Mouse (Mus musculus) neural tube, embryonic 12.5 days (tissue): ENCODE data around the gene Cacnb3. TPM values are rescaled to one million over a fixed set of nuclear protein-coding genes. Genes with fewer than 3 reads are reported as not detected.
A peak's percentile ranks its signal among the peaks of the same experiment; 100 is the strongest.

Experiments
- ATAC-seq: fragments of 200-750 bp; cut with Nextera tagmentation; 2 replicates; pipeline ENCODE4 v1.8.0; 2017; ENCODE audit warnings: low read depth, mild to moderate bottlenecking, moderate TSS enrichment, moderate library complexity; ENCODE audit not compliant: low FRiP score
- H3K27ac ChIP-seq: fragments of 300-500 bp; sonication (generic); 2 replicates; pipeline ENCODE4 v1.5.1; 2016
- H3K27me3 ChIP-seq: fragments of 300-500 bp; sonication (generic); replicated peaks from 2 replicates; pipeline ENCODE4 v1.6.1; 2016; ENCODE audit warnings: mild to moderate bottlenecking
- H3K36me3 ChIP-seq: fragments of 300-500 bp; sonication (generic); 2 replicates; pipeline ENCODE4 v1.6.1; 2016; ENCODE audit warnings: mild to moderate bottlenecking
- H3K4me1 ChIP-seq: fragments of 300-500 bp; sonication (generic); 2 replicates; pipeline ENCODE4 v1.6.1; 2016
- H3K4me2 ChIP-seq: fragments of 300-500 bp; sonication (generic); replicated peaks from 2 replicates; pipeline ENCODE4 v1.6.1; 2016; ENCODE audit warnings: mild to moderate bottlenecking
- H3K4me3 ChIP-seq: fragments of 300-500 bp; sonication (generic); 2 replicates; pipeline ENCODE4 v1.5.1; 2016
- H3K9ac ChIP-seq: fragments of 300-500 bp; sonication (generic); 2 replicates; pipeline ENCODE4 v1.6.1; 2016; ENCODE audit warnings: mild to moderate bottlenecking
- H3K9me3 ChIP-seq: fragments of 300-500 bp; sonication (generic); 2 replicates; pipeline ENCODE4 v1.6.1; 2016; ENCODE audit warnings: mild to moderate bottlenecking
- WGBS: fragments of 180-500 bp; shearing (Covaris S2); methylation state at CpG from one replicate; pipeline ENCODE4 v1.1.7; 2016; 5-methylcytosine and 5-hydroxymethylcytosine counted together
- polyA plus RNA-seq: library from polyadenylated mRNA; unstranded; fragments of >200 nt; fragmentation: Nextera tagmentation; extraction: Ambion mirVana; gene quantifications from 2 replicates; pipeline ENCODE4 v1.2.1, GENCODE M21; 2016

Cacnb3 gene
- polyA plus RNA-seq, 1 experiment from 2014 or later = 127 TPM

DNA sequence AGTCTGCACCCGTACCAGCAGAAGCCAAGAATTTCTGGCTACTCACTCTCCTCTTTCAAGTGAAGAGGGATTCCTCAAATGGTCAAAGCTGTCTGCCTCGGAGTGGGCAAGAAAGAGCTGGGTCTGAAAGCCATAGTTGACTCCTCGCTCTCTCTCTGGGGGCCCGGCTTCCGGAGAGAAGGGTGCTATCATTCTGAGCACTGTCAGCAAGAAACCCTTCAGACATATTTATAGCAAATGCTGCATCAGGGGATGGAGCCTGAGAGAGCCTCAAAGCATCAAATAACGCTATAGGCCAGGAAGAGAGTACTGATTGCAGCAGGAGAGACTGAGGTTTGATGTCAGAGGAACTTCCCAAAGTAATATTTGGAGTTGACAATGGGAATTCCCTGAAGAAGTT, 1.2 kb upstream of the Cacnb3 start:
- Histone ChIP-seq H3K9me3 (no peaks in the 10 kb centered on the region), H3K27me3 (peaks cover 33% of the 10 kb centered on the region), H3K4me3 (no peak overlapping the region), H3K27ac (no peak overlapping the region), H3K4me2 (peak overlapping the region; percentile 53), H3K9ac (no peak overlapping the region), H3K36me3 (no peaks in the 10 kb centered on the region), H3K4me1 (peaks cover 48% of the 10 kb centered on the region)
- WGBS = 44% methylated on average over 6 of the region's 6 CpGs
- no peak for ATAC-seq

DNA sequence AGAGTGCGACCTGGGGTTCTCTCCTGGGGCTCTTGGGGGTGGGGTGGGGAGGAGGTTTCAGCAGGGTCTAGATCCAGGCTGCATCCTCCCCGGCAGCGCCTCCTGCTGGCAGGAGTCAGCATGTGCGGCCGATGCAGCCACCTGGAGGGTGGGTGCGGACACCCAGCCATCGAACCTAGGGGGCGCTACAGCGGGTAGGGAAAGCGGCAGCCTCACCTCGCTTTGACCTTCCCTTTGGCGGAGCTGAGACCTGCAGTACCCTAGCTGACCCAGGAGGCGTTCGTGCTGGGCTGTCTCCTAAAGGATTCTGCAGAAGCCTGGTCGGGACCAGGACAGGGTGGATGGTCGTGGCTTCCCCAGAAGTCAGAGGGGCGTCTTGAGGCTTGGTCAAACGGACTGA, 853 bp downstream of the Cacnb3 start:
- WGBS = 1% methylated on average over 18 of the region's 18 CpGs
- Histone ChIP-seq H3K9me3 (no peaks in the 10 kb centered on the region), H3K4me1 (peaks cover 65% of the 10 kb centered on the region), H3K4me2 (peak overlapping the region; percentile 81), H3K27me3 (peaks cover 41% of the 10 kb centered on the region), H3K4me3 (peak overlapping the region; percentile 88; the same call in 1 of the 2 replicates), H3K36me3 (no peaks in the 10 kb centered on the region), H3K27ac (no peak overlapping the region), H3K9ac (peak overlapping the region; percentile 92)
- 0 out of 2 replicates have a peak, but pooled peaks have one; percentile 21 for ATAC-seq

DNA sequence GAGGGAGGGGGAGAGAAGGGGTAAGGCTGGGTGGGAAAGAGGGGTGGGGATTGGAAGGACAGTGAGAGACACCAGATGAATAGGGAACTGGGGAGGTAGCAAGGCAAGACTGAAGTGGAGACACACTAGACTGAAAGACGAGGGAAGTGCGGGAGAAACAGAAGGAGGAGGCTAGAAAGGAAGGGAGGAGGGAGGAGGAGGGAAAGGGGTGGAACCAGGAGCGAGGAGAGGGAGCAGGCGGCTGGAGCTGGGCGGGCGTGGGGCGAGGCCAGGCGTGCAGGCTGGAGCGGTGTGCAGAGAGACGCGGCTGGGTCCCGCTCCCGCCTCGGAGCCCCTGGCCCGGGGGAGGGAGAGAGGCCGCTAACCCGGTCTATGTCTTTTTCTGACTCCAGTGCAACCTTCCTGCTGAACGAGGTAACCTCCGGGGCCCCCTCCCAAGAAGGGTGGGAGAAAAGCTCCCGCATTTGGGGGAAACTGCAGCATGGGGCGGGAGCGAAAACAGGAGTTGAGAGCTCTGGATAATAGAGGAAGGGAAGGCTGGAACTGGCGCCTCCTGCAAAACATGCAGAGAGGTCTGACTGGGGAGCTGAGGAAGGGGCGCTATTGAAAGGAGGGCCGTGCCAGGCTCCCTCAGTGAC, 1.6 kb downstream of the Cacnb3 start:
- Histone ChIP-seq H3K27ac (peak overlapping the region; percentile 42), H3K27me3 (peaks cover 43% of the 10 kb centered on the region)
- WGBS = 1% methylated on average over 23 of the region's 25 CpGs

DNA sequence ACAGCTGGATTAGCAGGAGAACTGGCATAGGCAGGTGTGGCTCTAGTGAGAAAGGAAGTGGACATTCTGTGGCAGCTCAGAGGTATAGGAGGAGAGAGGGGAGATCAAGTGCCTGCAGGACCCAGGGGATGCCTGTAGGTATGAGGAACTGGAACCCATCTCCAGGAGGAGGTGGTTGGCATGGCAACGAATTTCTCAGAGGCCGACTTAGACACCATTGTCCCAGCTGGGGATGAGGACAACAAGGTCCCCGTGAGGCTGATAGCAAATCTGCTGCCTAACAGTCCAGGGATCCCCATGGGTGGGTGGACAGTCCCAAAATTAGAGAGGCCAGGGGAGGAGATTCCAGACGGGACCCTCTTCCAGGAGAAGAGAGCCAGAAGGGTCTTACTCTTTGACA, 2.3 kb downstream of the Cacnb3 start:
- Histone ChIP-seq H3K9me3 (no peaks in the 10 kb centered on the region), H3K4me2 (peak overlapping the region; percentile 81), H3K27me3 (peaks cover 40% of the 10 kb centered on the region), H3K27ac (0 out of 2 replicates have a peak overlapping the region, but pooled peaks have one; percentile 42), H3K4me1 (peaks cover 79% of the 10 kb centered on the region), H3K4me3 (peak overlapping the region; percentile 88), H3K9ac (peak overlapping the region; percentile 92), H3K36me3 (no peaks in the 10 kb centered on the region; the same call in 1 of the 2 replicates)
- ATAC-seq = no peak
- WGBS = 0% methylated on average over 4 of the region's 4 CpGs

More for the DNA sequence above, 1.6 kb downstream of the Cacnb3 start:
- H3K4me3 ChIP-seq = peak overlapping the region; percentile 88
- H3K9ac ChIP-seq = peak overlapping the region; percentile 92
- H3K9me3 ChIP-seq = no peaks in the 10 kb centered on the region
- H3K4me2 ChIP-seq = peak overlapping the region; percentile 81
- no peaks in the 10 kb centered on the region for H3K36me3 ChIP-seq
- H3K4me1 ChIP-seq = peaks cover 72% of the 10 kb centered on the region
- 0 out of 2 replicates have a peak, but pooled peaks have one; percentile 21 for ATAC-seq

DNA sequence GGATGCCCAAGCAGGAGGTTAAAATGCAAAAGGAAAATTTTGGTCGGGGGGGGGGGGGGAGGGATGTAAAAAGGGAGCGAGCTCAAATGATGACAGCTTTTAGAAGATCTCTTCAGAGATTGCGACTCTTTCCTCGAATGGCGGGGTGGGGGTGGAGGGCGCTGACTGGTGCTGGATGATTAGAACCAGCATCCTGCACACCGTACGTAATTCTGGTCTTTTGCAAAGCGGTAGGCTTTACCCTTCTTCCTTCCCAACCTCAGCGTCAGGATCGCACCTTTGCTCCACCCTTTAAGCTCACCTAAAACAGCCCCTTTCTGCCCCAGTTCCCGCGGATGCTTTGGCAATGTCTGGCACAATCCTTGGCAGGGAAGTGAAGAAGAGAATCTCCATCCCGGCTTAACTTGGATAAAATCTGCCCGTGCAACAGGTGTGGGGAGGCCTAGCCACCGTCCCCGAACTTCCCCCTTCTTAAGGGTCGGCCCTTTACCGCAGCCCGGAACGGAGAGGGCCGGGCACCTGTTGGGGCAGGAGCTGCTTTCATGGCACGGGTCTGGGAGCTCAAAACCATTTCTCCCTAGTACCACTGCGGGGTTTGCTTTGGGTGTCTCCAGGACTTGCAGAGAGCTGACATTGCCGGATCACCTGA, 3.3 kb downstream of the Cacnb3 start:
- Histone ChIP-seq H3K27me3 (peaks cover 40% of the 10 kb centered on the region), H3K36me3 (no peaks in the 10 kb centered on the region; the same call in 1 of the 2 replicates), H3K4me3 (peak overlapping the region; percentile 88), H3K9ac (peak overlapping the region; percentile 92), H3K4me2 (peak overlapping the region; percentile 81), H3K4me1 (peaks cover 69% of the 10 kb centered on the region), H3K9me3 (no peaks in the 10 kb centered on the region), H3K27ac (peak overlapping the region; percentile 87)
- no peak for ATAC-seq
- 1% methylated on average over 24 of the region's 25 CpGs for WGBS

DNA sequence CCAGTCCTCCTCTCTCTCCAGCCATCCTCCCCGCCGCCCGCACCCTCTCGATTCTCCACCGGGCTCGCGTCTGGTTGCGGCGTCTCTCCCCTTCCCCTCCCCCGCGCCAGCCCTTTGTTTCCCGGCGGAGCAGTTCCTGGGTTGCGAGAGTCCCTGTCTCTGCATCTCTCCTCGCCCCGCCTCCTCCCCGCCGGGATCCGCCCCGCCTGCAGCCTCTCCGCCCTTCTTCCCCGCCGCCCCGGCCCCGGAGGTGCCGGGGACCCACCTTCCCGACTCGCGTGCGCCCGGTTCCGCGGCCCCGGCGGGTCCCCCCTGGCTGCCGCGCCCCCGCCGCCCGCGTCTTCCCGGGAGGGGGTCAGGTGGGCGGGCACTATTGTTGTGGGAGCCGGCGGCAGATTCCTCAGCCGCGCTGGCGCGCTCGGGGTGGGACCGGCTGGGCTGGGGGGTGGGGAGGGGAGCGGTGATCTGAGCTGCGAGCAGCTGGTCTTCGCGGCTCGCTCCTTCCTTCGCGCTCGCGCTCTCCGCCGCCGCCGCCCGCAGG, 4.0 kb downstream of the Cacnb3 start:
- Histone ChIP-seq H3K27me3 (peaks cover 40% of the 10 kb centered on the region), H3K27ac (peak overlapping the region; percentile 87), H3K4me1 (peaks cover 64% of the 10 kb centered on the region), H3K36me3 (peaks cover 5% of the 10 kb centered on the region), H3K9me3 (no peaks in the 10 kb centered on the region), H3K4me2 (peak overlapping the region; percentile 81), H3K9ac (peak overlapping the region; percentile 92), H3K4me3 (peak overlapping the region; percentile 88)
- ATAC-seq = peak; percentile 75
- under 1% methylated on average over 54 of the region's 65 CpGs for WGBS

DNA sequence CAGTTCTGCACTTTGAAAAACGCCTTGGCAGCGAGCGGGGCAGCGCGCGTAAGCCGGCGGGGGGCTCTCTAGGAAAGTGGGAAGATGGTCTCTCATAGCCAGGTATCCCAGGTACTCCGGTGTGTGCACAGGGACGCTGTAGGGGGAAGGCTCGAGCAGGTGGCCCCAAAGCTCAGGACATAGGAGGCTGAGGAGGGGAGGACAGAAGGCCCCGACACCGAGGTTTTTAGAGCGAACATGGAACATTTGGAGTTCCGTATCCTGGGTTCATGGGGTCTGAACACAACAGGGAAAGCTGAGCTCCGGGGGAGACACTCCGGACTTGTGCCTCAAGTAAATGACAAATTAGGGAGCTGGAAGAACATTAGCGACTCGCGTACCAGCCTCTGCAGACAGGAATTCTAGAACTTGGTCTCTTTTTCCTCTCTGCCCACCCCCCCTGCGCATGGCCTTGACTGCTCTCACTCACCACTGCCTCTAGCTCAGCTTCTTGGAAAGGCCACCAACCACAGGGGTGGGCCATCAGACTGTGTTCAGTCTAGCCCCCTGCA, 4.7 kb downstream of the Cacnb3 start:
- H3K9me3 ChIP-seq = no peaks in the 10 kb centered on the region
- H3K4me1 ChIP-seq = peaks cover 64% of the 10 kb centered on the region
- peak overlapping the region; percentile 92 for H3K9ac ChIP-seq
- ATAC-seq = no peak
- peaks cover 13% of the 10 kb centered on the region for H3K36me3 ChIP-seq
- 1% methylated on average over 20 of the region's 21 CpGs for WGBS
- peak overlapping the region; percentile 88 for H3K4me3 ChIP-seq
- peak overlapping the region; percentile 87; the same call in 1 of the 2 replicates for H3K27ac ChIP-seq
- peaks cover 35% of the 10 kb centered on the region for H3K27me3 ChIP-seq
- peak overlapping the region; percentile 81 for H3K4me2 ChIP-seq

DNA sequence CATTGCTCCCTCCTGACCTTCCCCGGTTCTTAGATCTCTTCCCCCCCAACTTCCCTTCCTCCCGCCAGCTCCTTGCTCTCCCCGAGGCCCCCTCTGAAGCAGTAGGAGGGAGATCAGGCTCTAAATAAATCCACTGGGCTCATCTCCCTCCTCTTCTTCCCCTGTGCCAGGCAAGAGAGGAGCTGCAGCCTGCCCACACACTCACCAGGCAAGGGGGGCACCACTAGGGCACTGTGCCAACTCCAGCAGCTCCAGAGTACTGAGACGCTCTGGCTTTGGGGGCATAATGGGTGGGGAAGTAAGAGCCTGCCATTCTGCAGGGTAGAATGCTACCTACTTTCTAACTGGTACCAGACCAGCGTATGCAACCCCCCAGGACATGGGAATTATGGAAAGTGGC, 5.9 kb downstream of the Cacnb3 start:
- Histone ChIP-seq H3K27me3 (peaks cover 24% of the 10 kb centered on the region), H3K36me3 (peaks cover 24% of the 10 kb centered on the region), H3K9me3 (no peaks in the 10 kb centered on the region), H3K4me2 (peak overlapping the region; percentile 81), H3K4me3 (peak overlapping the region; percentile 88), H3K27ac (no peak overlapping the region), H3K4me1 (peaks cover 58% of the 10 kb centered on the region), H3K9ac (peak overlapping the region; percentile 92)
- 43% methylated on average over 5 of the region's 5 CpGs for WGBS
- no peak for ATAC-seq

DNA sequence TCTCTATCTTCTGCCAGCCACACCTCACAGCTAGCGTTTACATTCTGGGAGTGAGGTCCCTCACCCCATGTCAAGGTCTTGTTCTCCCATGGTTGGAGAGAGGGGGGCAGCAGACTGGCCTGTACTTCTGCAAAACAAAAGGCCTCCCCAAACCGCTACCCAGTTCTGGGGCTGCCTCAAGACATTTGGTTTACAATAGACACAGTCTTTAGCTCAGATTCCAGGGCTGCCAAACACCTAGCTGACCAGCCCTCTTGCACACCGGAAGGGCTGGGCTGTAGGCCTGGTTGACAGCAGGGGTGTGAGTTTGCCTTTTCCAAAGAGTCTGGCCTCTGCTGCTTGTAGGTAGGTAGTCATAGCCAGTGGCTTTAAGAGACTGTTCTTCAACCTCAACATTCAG, 6.5 kb downstream of the Cacnb3 start:
- H3K4me2 ChIP-seq = peak overlapping the region; percentile 81
- no peak overlapping the region for H3K9ac ChIP-seq
- no peak overlapping the region for H3K4me3 ChIP-seq
- peaks cover 22% of the 10 kb centered on the region for H3K27me3 ChIP-seq
- ATAC-seq = no peak
- H3K9me3 ChIP-seq = no peaks in the 10 kb centered on the region
- no peak overlapping the region for H3K27ac ChIP-seq
- H3K36me3 ChIP-seq = peaks cover 31% of the 10 kb centered on the region
- H3K4me1 ChIP-seq = peaks cover 51% of the 10 kb centered on the region
- WGBS = 29% methylated on average over 3 of the region's 3 CpGs

DNA sequence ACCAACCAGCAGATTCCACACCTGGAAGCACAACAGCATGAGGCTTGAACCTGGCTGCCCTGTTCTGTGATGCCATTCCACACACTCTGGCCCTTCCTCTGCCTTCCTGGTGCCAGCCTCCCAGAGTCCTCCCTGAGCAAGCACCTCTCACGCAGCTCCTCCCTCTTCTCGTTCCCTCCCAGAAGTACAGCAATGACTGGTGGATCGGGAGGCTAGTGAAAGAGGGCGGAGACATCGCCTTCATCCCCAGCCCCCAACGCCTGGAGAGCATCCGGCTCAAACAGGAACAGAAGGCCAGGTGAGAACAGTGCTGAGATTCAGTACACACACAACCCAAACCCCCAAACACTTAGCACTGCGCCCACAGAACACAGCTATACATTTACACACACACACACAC, 9.5 kb downstream of the Cacnb3 start:
- Histone ChIP-seq H3K4me1 (peaks cover 27% of the 10 kb centered on the region), H3K4me3 (no peak overlapping the region), H3K36me3 (peaks cover 59% of the 10 kb centered on the region), H3K27ac (no peak overlapping the region), H3K27me3 (peaks cover 9% of the 10 kb centered on the region; the same call in 1 of the 2 replicates), H3K4me2 (no peak overlapping the region), H3K9me3 (no peaks in the 10 kb centered on the region), H3K9ac (no peak overlapping the region)
- ATAC-seq = no peak
- WGBS = 39% methylated on average over 8 of the region's 8 CpGs

DNA sequence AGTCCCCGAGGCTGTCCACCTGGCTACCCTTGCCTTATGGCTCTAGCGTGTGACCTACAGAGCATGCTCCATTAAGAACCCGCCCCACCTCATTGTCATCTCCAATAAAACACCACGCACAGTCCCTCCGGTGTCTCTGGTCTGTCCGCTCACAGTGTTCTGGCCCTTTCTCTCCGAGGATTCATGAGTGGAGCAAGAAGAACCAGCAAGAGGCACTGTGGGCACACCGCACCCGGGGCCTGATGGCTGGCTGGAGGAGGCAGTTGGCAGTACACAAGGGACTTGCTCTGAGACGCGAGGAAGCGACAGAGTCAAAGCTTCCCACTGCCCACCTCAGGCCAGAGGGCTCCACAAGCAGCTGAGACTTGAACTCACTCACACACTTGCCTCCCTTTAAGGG, 13.8 kb downstream of the Cacnb3 start:
- ATAC-seq = no peak
- H3K4me2 ChIP-seq = no peak overlapping the region
- WGBS = 89% methylated on average over 12 of the region's 12 CpGs
- no peak overlapping the region for H3K4me3 ChIP-seq
- peaks cover 99% of the 10 kb centered on the region for H3K36me3 ChIP-seq
- H3K27me3 ChIP-seq = no peaks in the 10 kb centered on the region
- H3K4me1 ChIP-seq = no peaks in the 10 kb centered on the region
- no peaks in the 10 kb centered on the region for H3K9me3 ChIP-seq
- H3K9ac ChIP-seq = no peak overlapping the region
- H3K27ac ChIP-seq = no peak overlapping the region
